Mouse (Mus musculus) heart, embryonic 14.5 days (tissue): ENCODE data around the gene 1190005I06Rik. TPM values are rescaled to one million over a fixed set of nuclear protein-coding genes. Genes with fewer than 3 reads are reported as not detected.
A peak's percentile ranks its signal among the peaks of the same experiment; 100 is the strongest.

ENCODE experiments used
- ATAC-seq: fragments of 200-750 bp; cut with Nextera tagmentation; 2 replicates; pipeline ENCODE4 v1.8.0; 2017; ENCODE audit warnings: low read depth, moderate TSS enrichment; ENCODE audit not compliant: insufficient number of reproducible peaks, insufficient read depth, low FRiP score
- H3K27ac ChIP-seq, 2 experiments: fragments of 200-500 bp in 1 of 2; fragments of 300-500 bp in 1 of 2; sonication (generic) in 1 of 2; replicated peaks in 1 of 2; 2 replicates each; pipeline ENCODE4 v1.5.1; 2012 to 2014; ENCODE audit warnings: low read depth in 2 of 2, low read length in 2 of 2, control low read depth in 1 of 2, mild to moderate bottlenecking in 1 of 2, mixed read lengths in 1 of 2; ENCODE audit not compliant: control insufficient read depth in 1 of 2, insufficient read depth in 1 of 2
- H3K27me3 ChIP-seq: fragments of 300-500 bp; sonication (generic); 2 replicates; pipeline ENCODE4 v1.6.1; 2014; ENCODE audit warnings: mild to moderate bottlenecking, low read length, control low read depth; ENCODE audit not compliant: control insufficient read depth, insufficient read depth
- H3K36me3 ChIP-seq: fragments of 300-500 bp; sonication (generic); 2 replicates; pipeline ENCODE4 v1.6.1; 2014; ENCODE audit warnings: mild to moderate bottlenecking, control low read depth, low read length, mixed read lengths; ENCODE audit not compliant: control insufficient read depth, insufficient read depth
- H3K4me1 ChIP-seq, 2 experiments: fragments of 200-500 bp in 1 of 2; fragments of 300-500 bp in 1 of 2; sonication (generic) in 1 of 2; 2 replicates each; pipeline ENCODE4 v1.6.1; 2012 to 2014; ENCODE audit warnings: low read length in 2 of 2, control low read depth in 1 of 2, mixed read lengths in 1 of 2; ENCODE audit not compliant: control insufficient read depth in 2 of 2, insufficient read depth in 2 of 2
- H3K4me2 ChIP-seq: fragments of 300-500 bp; sonication (generic); 2 replicates; pipeline ENCODE4 v1.6.1; 2014; ENCODE audit warnings: mild to moderate bottlenecking, low read length
- H3K4me3 ChIP-seq, 2 experiments: fragments of 200-500 bp in 1 of 2; fragments of 300-500 bp in 1 of 2; sonication (generic) in 1 of 2; 2 replicates each; pipeline ENCODE4 v1.5.1; 2012 to 2014; ENCODE audit warnings: low read length in 2 of 2, mild to moderate bottlenecking in 2 of 2, control low read depth in 1 of 2, low read depth in 1 of 2, moderate library complexity in 1 of 2; ENCODE audit not compliant: control insufficient read depth in 1 of 2, insufficient read depth in 1 of 2
- H3K9ac ChIP-seq: fragments of 300-500 bp; sonication (generic); 2 replicates; pipeline ENCODE4 v1.6.1; 2014; ENCODE audit warnings: mild to moderate bottlenecking, low read length
- H3K9me3 ChIP-seq: fragments of 300-500 bp; sonication (generic); 2 replicates; pipeline ENCODE4 v1.6.1; 2016; ENCODE audit warnings: low read length, control low read depth; ENCODE audit not compliant: control insufficient read depth
- WGBS: fragments of 180-500 bp; shearing (Covaris S2); extraction: QIAGEN DNeasy Blood & Tissue Kit; methylation state at CpG from one replicate; pipeline ENCODE4 v1.1.7; 2014; 5-methylcytosine and 5-hydroxymethylcytosine counted together
- polyA plus RNA-seq: library from polyadenylated mRNA; unstranded; fragments of >200 nt; fragmentation: Nextera tagmentation; extraction: Ambion mirVana; gene quantifications from 2 replicates; pipeline ENCODE4 v1.2.1, GENCODE M21; 2014

Gene 1190005I06Rik
- polyA plus RNA-seq, 1 experiment from 2014 or later = 6.2 TPM

DNA sequence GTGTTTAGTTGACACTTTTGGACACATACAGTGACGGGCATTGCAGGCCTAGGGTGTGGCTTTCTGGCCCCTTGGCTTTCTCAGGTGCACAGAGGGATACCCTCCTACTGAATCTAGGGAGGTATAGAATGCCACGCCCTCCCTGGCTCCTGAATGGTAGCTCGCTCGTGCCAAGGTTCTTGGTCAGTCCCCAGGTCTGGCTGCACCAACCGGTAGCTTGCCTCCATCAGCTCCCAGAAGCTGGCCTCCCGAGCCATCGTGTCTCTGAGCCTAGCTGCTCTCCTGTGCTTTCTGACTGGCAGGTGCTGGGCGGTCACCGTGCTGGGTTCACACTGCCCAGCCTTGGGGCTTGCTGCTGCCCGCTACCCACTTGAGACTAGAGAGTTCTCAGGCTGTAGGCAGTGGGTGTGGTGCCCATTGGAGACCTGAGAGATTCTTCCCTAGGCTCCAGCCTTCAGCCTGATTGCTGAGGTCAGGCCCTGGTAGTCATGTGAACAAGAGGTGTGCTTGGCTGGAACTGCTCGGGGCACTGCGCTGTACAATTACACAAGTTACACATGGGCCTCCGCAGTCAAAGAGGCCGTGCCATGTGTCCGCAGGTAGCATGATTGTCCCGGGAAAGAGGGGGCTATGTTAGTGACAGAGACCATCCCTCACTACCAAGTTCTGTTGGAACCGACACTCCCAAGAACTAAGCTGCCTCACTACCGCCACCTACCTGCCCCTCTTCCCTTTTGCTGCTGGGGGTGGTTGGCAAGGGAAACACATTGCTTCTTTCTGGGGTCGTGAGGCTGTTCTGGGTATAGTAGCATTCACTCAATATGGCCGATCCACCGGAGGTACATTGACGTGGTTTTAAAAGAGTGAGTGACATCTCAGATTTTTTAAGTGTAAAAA lies 85.6 kb downstream of the 1190005I06Rik start:
- Histone ChIP-seq H3K27ac (peak overlapping the region in 1 of 2 experiments; percentile 87; a peak in 3 of 4 replicates), H3K4me2 (no peak overlapping the region), H3K4me3 (no peak overlapping the region), H3K9me3 (no peaks in the 10 kb centered on the region), H3K4me1 (peaks cover 68 to 94% of the 10 kb centered on the region in 2 experiments), H3K27me3 (no peaks in the 10 kb centered on the region), H3K9ac (peak overlapping the region; percentile 51), H3K36me3 (peaks cover 37% of the 10 kb centered on the region)
- no peak for ATAC-seq
- 70% methylated on average over 22 of the region's 22 CpGs for WGBS

GRCm38 (mm10) chr8:120560535-120560934 lies 86.9 kb downstream of the 1190005I06Rik start:
- WGBS = 82% methylated on average over 5 of the region's 5 CpGs
- Histone ChIP-seq H3K9ac (no peak overlapping the region; the same call in 1 of the 2 replicates), H3K27ac (no peak overlapping the region), H3K36me3 (peaks cover 25% of the 10 kb centered on the region), H3K9me3 (no peaks in the 10 kb centered on the region), H3K4me2 (no peak overlapping the region), H3K4me3 (no peak overlapping the region), H3K27me3 (no peaks in the 10 kb centered on the region), H3K4me1 (peaks cover 78 to 98% of the 10 kb centered on the region in 2 experiments)
- no peak for ATAC-seq

GRCm38 (mm10) chr8:120559654-120560053 lies 87.8 kb downstream of the 1190005I06Rik start:
- Histone ChIP-seq H3K4me2 (no peak overlapping the region), H3K4me3 (no peak overlapping the region), H3K4me1 (peaks cover 79 to 98% of the 10 kb centered on the region in 2 experiments), H3K27ac (no peak overlapping the region), H3K27me3 (no peaks in the 10 kb centered on the region), H3K9me3 (no peaks in the 10 kb centered on the region), H3K36me3 (peaks cover 22% of the 10 kb centered on the region), H3K9ac (no peak overlapping the region)
- 60% methylated on average over 11 of the region's 11 CpGs for WGBS
- no peak for ATAC-seq

Other genes with a start within 250 kb of the 1190005I06Rik start
- gene Gins2, start 58.3 kb downstream of the 1190005I06Rik start, polyA plus RNA-seq = 51.1 and 60.6 TPM in 2 replicates
- 0.45 and 0.65 TPM in 2 replicates for gene Gm27021, start 20.4 kb upstream of the 1190005I06Rik start, polyA plus RNA-seq
- 2,314 and 2,402 TPM in 2 replicates for gene Cox4i1, start 20.6 kb upstream of the 1190005I06Rik start, polyA plus RNA-seq
- gene Emc8, start 20.9 kb upstream of the 1190005I06Rik start, polyA plus RNA-seq = 166 and 168 TPM in 2 replicates
- gene Irf8, start 88.7 kb upstream of the 1190005I06Rik start, polyA plus RNA-seq = 7.5 and 8.5 TPM in 2 replicates